Mouse (Mus musculus): ENCODE results near the gene Gm42791.

The Gm42791 gene

DNA sequence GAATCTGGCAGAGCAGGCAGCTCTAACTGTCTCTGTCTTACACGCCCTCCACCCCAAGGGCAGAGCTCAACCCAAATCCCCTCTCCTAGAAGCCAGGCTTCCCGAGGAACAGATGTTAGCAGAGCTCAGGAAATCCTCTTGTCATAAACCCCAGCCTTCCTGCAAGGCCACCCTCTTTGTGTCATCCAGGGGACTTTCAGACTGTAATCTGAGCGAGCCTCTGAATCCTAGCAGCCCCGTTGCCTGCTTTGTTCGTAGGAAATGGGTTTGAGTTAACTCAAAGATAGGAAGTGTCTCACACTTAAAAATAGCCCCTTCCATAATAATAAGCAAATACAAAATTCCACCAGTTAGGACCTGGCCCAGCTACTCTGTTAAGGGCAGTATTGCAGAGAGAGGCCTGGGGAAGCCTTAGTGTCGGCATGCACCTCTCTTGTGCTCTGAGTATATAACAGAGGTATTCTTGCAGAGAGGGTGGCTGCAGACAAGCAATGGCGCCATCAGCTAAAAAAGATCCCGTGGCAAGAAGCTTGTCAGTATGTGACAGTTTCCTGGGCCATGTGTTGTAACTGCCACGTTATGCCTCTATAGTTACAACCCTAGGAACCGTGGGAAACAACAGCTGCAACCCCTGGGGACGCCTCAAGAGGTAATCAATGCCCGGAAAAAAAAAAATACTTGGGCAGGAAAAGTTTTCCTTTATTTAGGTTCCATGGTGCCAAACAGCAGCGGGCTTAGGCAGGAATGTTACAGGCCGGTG is 17.1 kb downstream of the Gm42791 start:
- DNase-seq (ENCODE audit: low spot score) = peak; percentile 51

DNA sequence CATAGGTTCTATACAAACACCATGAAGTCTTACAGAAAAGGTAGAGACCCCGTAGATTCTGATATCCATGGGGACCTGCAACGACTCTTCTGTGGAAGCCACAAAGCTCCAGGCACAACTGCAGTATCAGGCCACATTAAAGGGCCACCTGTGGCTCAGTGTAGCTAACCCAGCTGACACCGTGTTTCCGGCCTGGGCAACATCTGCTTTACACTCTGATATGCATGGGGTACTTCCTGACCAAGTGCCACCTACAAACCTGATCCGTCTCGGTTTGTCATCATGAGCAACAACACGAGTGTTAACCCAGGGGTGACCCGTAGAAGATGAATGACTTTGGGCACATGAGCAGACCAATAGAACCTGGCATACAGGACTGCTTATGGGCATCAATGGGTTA is 18.1 kb downstream of the Gm42791 start:
- DNase-seq (ENCODE audit: low spot score) = no peak

DNA sequence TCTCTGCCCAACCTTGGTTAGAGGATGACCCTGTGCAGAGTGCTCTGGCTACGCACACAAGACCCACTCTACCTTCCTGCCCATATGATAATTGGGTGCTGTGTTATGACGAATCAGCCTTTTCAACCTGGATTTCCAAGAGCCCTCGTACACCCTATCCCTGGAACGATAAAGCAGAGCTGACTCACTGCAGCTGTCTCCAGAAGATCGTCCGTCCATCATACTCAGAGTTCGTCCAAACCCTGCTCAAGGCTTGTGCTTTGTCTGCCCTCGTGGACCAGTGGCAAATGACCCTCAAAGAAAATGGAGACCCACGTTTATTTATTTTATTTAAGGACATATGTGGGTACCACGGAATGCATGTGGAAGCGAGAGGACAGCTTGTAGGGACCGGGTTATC is 19.9 kb downstream of the Gm42791 start:
- DNase-seq (ENCODE audit: low spot score) = no peak

DNA sequence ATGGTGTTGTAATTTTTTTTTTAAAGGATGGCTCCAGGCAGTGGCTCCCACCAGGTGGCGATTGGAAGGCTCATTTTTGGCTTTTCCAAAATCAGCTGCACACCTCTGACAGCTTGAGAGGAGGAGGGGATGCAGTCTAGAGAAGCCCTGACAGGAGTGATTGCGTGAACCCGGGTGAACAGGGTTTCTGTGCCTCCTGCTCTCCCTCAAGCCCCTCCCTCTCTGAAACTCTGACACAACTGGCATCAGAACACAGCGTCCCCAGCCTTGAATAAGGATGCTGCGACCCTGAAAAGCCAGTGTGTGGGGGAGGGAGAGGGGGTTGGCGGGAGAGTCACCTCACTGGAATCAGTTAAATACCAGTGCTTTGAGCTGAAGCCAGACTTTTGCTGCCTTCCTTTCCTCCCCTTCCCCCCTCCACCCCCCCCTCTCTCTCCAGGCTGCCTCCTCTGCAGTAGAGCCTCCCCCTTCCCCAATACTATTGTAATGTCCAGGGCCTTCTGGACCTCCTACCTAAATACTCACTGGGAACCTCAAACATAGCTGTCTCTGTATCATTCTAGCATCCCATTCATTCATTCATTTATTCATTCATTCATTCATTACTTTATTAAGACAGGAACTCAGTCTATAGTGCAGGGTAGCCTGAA is 21.8 kb downstream of the Gm42791 start:
- DNase-seq (ENCODE audit: low spot score) = no peak

DNA sequence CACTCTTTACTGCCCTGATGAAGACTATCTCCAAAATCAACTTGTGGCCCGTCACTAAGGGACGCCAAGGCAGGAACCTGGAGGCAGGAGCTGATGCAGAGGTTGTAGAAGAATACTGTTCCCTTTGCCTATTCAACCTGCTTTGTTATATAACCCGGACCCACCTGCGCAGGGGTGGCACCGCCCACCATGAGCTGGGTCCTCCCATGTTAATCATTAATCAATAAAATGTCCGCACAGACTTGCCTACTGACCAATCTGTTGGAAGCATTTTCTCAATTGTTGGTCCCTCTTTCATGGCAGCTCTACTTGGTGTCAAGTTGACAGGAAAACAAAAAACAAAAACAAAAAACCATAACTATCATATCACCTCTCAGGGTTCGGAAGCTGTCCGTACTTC is 22.8 kb downstream of the Gm42791 start:
- DNase-seq (ENCODE audit: low spot score) = no peak

DNA sequence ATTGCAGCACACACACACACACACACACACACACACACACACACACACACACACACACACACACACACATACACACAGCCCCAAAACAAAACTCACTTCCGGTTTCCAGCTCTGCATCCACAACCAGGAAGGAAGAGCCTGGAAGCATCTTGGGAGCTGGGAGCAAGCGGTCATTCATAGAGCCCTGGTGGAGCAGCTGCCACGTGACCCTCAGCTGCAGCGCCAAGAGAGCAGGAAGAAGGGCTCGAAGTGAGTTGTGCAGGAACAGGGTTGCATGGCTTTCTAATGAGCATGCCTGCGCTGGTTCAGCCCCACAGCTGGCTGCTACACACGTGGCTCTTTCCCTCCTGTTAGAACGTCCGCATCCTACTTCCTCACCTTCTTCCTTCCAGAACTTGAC is 25.3 kb downstream of the Gm42791 start:
- no peak for DNase-seq (ENCODE audit: low spot score)

DNA sequence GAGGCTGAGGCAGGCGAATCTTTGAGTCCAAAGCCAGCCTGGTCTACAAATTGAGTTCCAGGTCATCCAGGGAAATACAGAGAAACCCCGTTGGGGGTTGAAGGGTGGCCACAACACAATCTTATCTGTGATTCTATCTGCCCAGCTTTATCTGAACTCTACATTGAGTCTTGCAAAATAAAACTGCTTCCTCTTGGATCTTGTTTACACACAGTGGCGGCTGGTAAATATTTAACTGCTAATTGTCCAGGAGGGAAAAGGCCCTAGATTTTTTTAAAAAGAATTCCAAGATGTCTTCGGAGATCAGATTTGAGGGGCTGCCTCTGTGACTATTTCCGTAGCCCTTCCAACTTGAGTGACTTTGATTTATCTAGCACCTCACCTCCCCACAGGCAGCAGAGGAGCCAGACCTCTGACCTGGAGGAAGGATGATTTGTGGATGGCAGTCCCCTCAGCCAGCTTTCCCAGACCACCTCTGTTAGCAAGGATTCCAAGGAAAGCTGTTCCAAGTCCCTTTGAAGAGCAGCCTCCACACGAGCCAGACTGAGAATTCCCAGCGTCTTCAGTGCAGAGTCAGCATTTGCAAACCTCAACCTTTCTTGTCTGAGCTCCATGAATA is 25.9 kb downstream of the Gm42791 start:
- DNase-seq (ENCODE audit: low spot score) = no peak

DNA sequence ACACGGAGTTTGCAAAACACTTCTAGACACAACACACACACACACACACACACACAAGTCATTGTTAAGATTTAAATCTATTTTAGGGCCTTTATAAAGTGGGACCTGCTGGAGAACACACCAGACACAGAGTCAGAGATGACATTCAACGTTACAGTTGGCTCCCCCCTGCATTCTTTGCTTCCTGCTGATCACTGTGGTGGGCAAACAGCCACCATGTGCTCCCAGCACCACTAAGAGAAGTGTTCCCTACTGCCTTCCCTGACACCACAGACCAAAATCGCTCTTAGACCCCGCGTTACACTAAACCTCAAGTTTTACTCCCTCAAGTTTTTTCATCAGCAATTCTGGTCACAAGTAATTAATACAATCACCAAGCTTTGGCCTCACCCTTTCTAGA is 26.8 kb downstream of the Gm42791 start:
- no peak for DNase-seq (ENCODE audit: low spot score)

DNA sequence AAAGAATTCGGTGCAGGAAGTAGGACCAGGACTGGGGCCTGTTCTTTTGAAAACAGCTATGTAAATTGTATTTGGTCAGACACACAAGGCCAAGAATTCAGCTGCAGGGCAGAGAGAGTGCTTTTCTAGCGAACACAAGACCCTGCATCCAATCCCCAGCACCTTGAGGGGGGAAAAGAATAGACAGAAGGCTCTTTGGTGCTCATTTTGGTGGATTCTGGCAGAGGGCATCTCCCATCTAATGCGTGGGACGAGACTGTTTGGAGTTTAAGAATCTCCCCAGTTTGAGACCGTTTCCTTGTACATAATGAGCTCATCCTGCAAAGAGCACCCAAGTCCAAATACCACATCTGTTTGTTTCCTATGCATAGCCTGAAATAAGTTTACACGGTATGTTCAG is 28.6 kb downstream of the Gm42791 start:
- DNase-seq (ENCODE audit: low spot score) = peak; percentile 44

DNA sequence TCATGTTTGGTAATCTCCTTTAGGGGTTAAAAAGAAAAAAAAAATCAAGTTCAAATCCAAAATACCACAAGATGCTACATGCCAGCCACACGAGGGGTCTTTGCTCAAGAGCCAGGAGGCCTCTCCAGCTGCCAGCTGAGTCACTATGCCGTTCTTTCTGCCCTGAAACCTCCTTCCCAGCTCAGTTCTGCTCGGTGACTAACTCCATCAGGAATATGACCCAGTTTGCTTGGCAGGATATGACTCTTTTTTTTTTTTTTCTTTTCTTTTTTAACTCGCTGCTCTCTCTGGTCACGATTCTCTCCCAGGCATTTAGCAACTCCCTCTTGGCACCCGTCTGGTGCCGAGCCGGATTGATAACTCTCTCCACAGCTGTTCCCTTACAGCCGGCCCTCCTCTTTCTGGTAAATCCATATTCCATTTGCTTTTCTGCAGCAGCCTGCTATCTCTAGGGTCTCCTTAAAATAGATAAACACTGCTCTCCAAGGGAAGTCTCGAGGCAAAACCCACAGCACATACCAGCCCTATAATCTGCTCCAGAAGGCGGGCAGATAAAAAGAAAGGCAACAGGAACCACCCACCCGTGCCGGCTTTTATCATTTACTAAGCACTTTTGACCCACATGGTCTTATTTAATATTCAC is 29.1 kb downstream of the Gm42791 start:
- peak; percentile 93 for DNase-seq (ENCODE audit: low spot score)

DNA sequence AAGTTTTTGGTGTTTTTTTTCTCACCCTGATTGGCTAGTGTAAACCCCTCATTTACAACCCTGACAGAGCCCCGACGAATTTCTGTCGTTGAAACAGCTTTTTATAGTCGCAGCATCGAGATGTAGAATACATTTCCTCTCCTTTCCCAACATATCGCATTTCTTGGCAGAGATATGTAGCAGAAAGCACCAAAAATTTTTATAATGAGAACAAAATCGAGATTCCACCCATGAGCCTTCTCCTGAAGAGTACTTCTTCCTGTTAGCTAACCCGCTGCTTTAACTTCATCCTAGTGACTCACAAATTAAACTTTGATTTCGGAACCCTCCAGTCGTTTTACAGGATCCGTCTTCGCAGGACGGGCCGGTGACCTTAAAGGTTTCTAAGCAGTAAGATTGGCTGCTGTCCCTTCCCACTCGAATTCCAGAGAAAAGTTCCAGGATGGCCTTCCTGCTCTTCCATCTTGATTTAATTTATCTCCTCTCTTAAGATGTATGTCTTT is 29.8 kb downstream of the Gm42791 start:
- DNase-seq (ENCODE audit: low spot score) = peak; percentile 75

DNA sequence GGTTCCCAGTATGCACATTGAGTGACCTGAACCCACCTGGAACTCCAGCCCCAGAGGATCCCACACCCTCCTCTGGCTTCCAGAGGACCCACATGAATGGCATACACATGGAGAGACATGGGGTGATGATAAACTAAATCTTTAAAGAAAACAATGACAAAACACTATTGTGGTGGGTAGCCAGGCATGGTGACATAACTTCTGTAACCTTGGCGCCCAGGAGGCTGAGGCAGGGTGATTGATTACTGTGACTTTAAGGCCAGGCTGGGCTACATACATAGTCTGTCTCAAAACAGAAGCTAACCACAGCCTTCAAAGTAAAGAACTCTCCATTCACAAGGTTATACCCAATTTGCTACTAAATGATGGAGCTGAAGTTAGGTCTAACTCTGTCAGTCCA is 30.7 kb downstream of the Gm42791 start:
- no peak for DNase-seq (ENCODE audit: low spot score)

DNA sequence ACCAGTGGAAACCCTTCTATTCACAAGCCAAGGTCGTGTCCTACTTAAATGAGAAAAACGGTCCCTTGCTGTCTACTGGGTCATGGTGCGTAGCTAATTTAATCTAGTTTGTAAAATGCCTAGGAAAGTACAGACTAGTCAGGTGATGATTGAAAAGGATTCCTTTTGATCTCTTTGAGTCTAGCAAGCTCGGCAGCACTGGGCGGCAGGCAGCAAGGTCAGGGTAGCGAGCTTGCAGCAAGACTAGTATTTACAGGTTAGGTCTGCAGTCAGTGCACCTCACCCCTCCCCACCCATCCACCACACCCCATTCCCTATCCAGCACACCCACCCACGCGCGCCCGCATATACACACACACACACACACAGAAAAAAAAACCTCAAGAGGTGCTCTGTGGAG is 34.7 kb downstream of the Gm42791 start:
- no peak for DNase-seq (ENCODE audit: low spot score)

DNA sequence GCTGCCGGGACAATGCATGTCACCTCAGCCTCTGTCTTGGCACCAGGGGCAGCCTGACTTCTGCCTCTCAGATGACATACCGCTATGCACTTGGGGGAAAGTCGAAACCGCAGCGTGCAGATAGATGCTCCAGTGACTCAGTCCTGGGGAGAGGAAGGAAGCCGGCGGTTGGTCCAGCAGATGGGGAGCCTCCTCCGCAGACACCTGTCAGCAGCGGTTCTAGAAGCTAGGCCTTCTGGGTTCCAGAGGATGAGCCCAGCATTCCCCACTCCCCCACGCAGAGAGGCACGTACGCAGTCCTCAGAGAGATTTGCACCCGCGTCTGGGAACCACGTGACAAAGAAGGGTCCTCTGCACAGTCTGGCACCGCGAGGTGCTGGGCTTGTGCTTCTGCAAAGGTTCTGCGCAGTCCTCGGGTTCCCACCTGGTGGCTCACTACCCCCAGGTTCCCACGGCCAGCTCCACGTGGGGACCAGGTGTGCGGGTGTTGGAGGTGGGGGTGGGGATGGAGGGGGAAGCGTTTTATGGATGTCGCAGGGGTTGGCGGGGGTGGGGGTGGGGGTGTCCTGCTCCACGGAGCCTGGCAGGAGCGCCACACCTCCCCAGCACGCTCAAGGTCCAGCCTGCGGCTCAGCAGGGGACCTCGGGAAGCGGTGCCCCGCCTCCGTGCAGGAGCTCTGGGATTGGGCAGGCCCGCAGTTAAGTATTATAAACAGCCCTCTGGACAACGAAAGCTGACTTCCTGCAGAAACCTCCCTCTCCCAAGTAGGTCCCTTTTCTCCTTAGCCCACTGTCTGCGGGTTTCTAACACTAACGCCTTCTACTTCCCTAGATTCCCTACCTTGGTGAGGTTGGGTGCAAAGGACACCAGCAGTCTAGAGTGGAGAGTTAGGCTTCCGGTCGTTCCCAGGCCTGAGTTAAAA is 35.6 kb downstream of the Gm42791 start:
- no peak for DNase-seq (ENCODE audit: low spot score)

DNA sequence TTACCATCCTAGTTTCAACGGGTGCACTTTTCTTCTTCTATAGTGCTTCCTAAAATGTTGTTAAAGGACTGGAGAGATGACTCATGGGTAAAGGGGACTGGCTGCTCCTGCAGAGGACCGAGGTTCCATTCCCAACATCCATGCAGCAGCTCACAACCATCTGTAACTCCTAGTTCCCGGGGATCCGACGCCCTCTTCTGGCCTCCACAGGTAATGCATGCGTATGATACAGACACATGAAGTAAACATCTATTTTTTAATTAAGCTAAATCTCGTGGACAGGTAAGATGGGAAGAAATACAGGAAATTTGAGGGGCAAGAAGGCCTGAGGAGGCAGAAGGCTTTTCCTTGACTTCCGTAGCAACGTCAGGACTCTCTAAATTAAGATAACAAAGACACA is 36.6 kb downstream of the Gm42791 start:
- DNase-seq (ENCODE audit: low spot score) = no peak

DNA sequence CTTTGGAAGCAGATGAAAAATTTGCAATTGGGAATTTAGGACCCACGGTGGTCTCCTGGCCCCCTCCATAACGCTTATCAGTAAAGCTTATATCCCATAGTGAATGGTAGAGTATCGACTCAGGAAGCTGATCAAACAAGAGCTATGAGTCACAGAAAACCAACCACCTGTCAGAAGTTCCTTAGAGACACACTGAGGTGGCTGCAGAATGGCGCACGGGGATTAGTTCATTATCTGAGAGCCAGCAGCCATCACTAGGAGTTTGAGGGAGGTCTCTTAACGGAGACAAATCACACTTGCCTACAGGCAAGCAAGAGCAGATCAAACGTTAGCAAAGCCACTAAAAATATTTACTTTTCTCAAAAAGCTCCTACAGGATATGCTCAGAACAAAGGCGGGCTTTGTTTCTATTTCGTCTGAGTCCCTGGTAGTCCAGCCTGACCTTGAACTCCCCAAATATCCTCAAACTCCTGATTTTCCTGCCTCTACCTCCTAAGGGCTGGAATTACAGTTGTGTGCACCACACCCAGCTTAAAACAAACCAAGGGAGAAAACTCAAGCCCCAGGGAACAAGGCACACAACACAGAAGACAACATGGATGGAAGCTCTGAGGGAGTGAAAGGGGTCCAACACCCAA is 37.9 kb downstream of the Gm42791 start:
- DNase-seq (ENCODE audit: low spot score) = no peak

DNA sequence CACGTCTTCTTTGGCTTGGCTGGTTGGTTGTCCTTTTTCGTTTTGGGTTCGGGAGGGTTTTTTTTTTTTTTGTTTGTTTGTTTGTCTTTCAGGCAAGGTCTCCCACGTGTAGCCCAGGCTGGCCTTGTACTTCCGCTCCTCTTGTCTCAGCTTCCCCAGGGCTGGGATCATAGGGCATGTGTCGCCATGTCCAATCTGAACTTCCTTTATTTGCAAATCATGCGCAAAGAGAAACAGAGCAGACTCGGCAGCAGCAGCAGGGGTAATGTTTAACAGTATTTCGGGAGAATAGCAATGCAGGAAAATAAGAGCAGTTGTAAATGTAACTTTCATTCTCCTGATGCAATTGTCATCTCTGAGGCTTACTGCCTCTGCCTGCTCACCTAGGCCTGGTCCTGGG is 38.9 kb downstream of the Gm42791 start:
- no peak for DNase-seq (ENCODE audit: low spot score)

DNA sequence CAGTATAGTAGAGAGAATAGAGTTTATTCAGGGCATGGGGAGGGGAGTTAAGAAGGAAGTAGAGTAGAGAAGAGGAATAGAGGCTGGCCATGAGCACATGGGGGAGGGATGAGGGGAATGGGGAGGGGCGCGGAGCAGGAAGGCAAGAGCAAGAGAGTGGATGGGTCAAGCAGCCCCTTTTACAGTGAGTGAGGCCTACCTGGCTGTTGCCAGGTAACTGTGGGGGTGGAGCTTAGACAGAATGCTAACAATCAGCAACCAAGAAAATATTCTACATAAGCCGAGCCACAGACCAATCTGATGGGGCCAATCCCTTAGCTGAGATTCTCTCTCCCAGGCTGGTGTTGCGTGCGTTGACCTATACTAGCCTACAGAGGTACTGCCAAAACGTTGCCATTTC is 39.4 kb downstream of the Gm42791 start:
- no peak for DNase-seq (ENCODE audit: low spot score)

DNA sequence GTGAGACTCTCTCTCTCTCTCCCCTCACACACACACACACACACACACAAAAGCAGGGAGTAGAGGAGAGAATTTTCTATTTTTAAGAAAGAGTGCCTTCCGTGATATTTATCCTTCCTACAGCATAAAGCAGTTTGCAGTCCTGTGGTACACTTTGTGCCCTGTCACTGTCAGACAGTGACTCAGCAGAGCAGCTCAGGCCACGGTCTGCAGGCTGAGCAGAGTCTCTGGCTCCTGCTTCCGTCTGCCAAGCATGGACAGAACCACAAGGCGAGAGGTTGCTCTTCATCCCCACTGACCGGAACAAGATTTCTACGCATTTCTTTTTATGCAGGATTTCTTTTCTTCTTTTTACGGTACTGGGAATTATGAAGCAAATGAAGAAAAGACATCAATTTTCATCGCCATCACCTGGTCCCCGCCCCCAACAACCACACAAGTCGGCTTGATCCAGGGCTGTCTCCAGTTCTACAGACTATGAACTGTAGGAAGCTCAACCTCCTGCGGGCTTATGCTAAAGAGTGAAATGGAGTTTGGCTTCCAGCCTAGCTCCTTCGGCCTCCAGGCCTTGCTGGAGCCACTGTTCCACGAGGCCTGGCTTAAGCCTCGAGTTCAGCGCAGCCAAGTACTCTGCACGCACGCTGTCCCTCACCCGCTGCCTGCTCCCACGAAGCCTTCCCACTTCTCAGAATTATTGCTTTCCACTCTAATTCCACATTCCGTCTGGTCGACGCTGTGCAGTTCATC is 40.5 kb downstream of the Gm42791 start:
- DNase-seq (ENCODE audit: low spot score) = peak; percentile 77

DNA sequence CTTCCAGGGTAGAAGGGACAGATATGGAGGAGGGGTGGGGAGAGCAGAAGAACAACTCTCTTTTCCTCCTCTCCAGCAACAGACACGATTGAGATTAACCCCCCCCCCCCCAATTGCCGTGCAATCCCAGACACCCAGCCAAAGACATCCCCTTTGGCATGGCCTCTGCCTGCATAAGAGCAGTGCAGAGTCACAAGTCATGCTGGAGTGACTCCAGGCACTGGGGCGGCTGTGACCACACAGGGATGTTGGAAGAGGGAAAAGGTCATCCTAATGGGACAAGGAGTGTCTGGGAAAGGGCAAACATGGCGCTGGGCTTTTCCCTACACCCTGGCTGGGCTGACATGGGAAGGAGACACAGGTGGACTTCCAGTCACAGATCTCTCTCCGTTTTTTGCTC is 41.8 kb downstream of the Gm42791 start:
- DNase-seq (ENCODE audit: low spot score) = peak; percentile 100
